In genomic region chr6:18434828-18435531, GRCm38 (mm10) we compare ENCODE assay signal across 15 mouse cellular contexts.
A peak's percentile ranks its signal among the peaks of the same experiment; 100 is the strongest.
DNase-seq lines count a peak whose midpoint lies in the region; ATAC-seq and TF ChIP-seq lines count a peak whose summit lies in the region.
"Had no signal": no experiment of that assay in that cellular context is flagged by ENCODE, and none has a peak within 500 bp of the region (broad histone marks: within the 10 kb centered on the region; RNA-seq: fewer than 3 reads in every experiment).

No protein-coding gene starts in this region.

- no peaks in the 10 kb centered on the region for H3K9me3 ChIP-seq in kidney, embryonic 15.5 days (replicated peaks)
- H3K9me3 ChIP-seq in liver, embryonic 13.5 days (replicated peaks), result no peaks in the 10 kb centered on the region
- H3K9me3 ChIP-seq: limb, embryonic 12.5 days; neural tube, embryonic 15.5 days had no signal

- intact Hi-C loops in gastrocnemius, adult 2 months (cut with DNase I), result no loop called here

- no peak overlapping the region for H3K9ac ChIP-seq in kidney, embryonic 15.5 days
- H3K9ac ChIP-seq in liver, embryonic 13.5 days, result peak overlapping the region; percentile 65
- H3K9ac ChIP-seq: limb, embryonic 12.5 days; neural tube, embryonic 15.5 days had no signal

- DNase-seq in kidney, postnatal 4 days, result no peak
- peak; percentile 79 for DNase-seq in c-Kit-positive CD71-positive TER-119-positive erythroid progenitor cells, embryonic 14.5 days (ENCODE audit: low spot score)
- DNase-seq in liver, embryonic 13.5 days, result peak; percentile 72
- DNase-seq in spleen, postnatal 4 days (ENCODE audit: low spot score in 2 of 2), result peak; percentile 43 to 61
- no peak for DNase-seq in gastrocnemius, adult 2 months
- no peak for DNase-seq in thymus, postnatal 25 days
- DNase-seq: cerebellum, postnatal 14 days; kidney, postnatal 25 days; layer of hippocampus, postnatal 36 days; right cerebral cortex, adult 18-20 months had no signal

- no peak overlapping the region for H3K27ac ChIP-seq in kidney, embryonic 15.5 days
- peak overlapping the region; percentile 90 for H3K27ac ChIP-seq in liver, embryonic 13.5 days
- no peak overlapping the region for H3K27ac ChIP-seq in gastrocnemius, adult 2 months
- H3K27ac ChIP-seq: limb, embryonic 12.5 days; neural tube, embryonic 15.5 days had no signal

- H3K4me1 ChIP-seq in kidney, embryonic 15.5 days, result peaks cover 3% of the 10 kb centered on the region
- H3K4me1 ChIP-seq in liver, embryonic 13.5 days (replicated peaks), result peaks cover 41% of the 10 kb centered on the region
- H3K4me1 ChIP-seq: limb, embryonic 12.5 days; neural tube, embryonic 15.5 days had no signal

- H3K4me3 ChIP-seq in kidney, embryonic 15.5 days (replicated peaks), result no peak overlapping the region
- H3K4me3 ChIP-seq in liver, embryonic 13.5 days (replicated peaks), result peak overlapping the region; percentile 50
- no peak overlapping the region for H3K4me3 ChIP-seq in gastrocnemius, adult 2 months
- H3K4me3 ChIP-seq: limb, embryonic 12.5 days; neural tube, embryonic 15.5 days had no signal

- peaks cover 4% of the 10 kb centered on the region; the same call in 1 of the 2 replicates for H3K36me3 ChIP-seq in kidney, embryonic 15.5 days
- H3K36me3 ChIP-seq in liver, embryonic 13.5 days, result no peaks in the 10 kb centered on the region

- no peaks in the 10 kb centered on the region for H3K27me3 ChIP-seq in kidney, embryonic 15.5 days
- no peaks in the 10 kb centered on the region for H3K27me3 ChIP-seq in liver, embryonic 13.5 days
- H3K27me3 ChIP-seq: limb, embryonic 12.5 days; neural tube, embryonic 15.5 days had no signal

- 88% methylated on average over 16 of the region's 16 CpGs for WGBS in kidney, embryonic 15.5 days
- 23% methylated on average over 16 of the region's 16 CpGs for WGBS in liver, embryonic 13.5 days (ENCODE audit: insufficient replicate concordance)

- no peak for TF ChIP-seq CTCF in gastrocnemius, adult 2 months (IDR thresholded peaks at IDR 0.05)

- peak; percentile 40; the same call in 1 of the 2 replicates for ATAC-seq in kidney, embryonic 15.5 days (replicated peaks; ENCODE audit: low FRiP score)
- ATAC-seq in liver, embryonic 13.5 days (ENCODE audit: low read depth), result peak; percentile 97
- ATAC-seq: inflammation-experienced regulatory T-cells, adult 6 months; lung, postnatal 0 days had no signal

- H3K4me2 ChIP-seq in kidney, embryonic 15.5 days, result no peak overlapping the region
- H3K4me2 ChIP-seq in liver, embryonic 13.5 days, result peak overlapping the region; percentile 66
- H3K4me2 ChIP-seq: limb, embryonic 12.5 days; neural tube, embryonic 15.5 days had no signal

Comparison
In these comparisons a context has a peak if more than half of its experiments do, and no peak if none do; other contexts are left out.
1. DNase-seq: peak in c-Kit-positive CD71-positive TER-119-positive erythroid progenitor cells, embryonic 14.5 days (single experiment), liver, embryonic 13.5 days (single experiment) and spleen, postnatal 4 days (2 of 2); none in kidney, postnatal 4 days (0 of 2), gastrocnemius, adult 2 months (single experiment) and thymus, postnatal 25 days (single experiment).